Mouse (Mus musculus): ENCODE measurements around the gene Grik3. TPM values are rescaled to one million over a fixed set of nuclear protein-coding genes. Genes with fewer than 3 reads are reported as not detected.

The Grik3 gene
- total RNA-seq, 4 experiments from 2014 or later: 0.52 to 0.64 (median 0.60) TPM

- DNase-seq: no peak
Measured at GRCm38 (mm10) chr4:125651676-125652246, 161.3 kb downstream of the Grik3 start.

- no peak for DNase-seq
Measured at GRCm38 (mm10) chr4:125656031-125656430, 165.5 kb downstream of the Grik3 start.

- DNase-seq: no peak
Measured at GRCm38 (mm10) chr4:125658376-125658775, 167.9 kb downstream of the Grik3 start.

GRCm38 (mm10) chr4:125661982-125662381 lies 171.5 kb downstream of the Grik3 start:
- DNase-seq: no peak

GRCm38 (mm10) chr4:125663262-125663661 lies 172.8 kb downstream of the Grik3 start:
- DNase-seq: no peak

GRCm38 (mm10) chr4:125665955-125666354 lies 175.5 kb downstream of the Grik3 start:
- DNase-seq: no peak

GRCm38 (mm10) chr4:125682007-125682406 lies 191.5 kb downstream of the Grik3 start:
- DNase-seq: no peak

- DNase-seq: no peak
Measured at GRCm38 (mm10) chr4:125687078-125687477, 196.6 kb downstream of the Grik3 start.

- no peak for DNase-seq
Measured at GRCm38 (mm10) chr4:125695431-125695830, 204.9 kb downstream of the Grik3 start.

GRCm38 (mm10) chr4:125696182-125696939 lies 205.9 kb downstream of the Grik3 start:
- no peak for DNase-seq

GRCm38 (mm10) chr4:125697626-125698025 lies 207.1 kb downstream of the Grik3 start:
- DNase-seq: no peak

GRCm38 (mm10) chr4:125699056-125699455 lies 208.6 kb downstream of the Grik3 start:
- no peak for DNase-seq

GRCm38 (mm10) chr4:125700331-125700730 lies 209.8 kb downstream of the Grik3 start:
- DNase-seq: no peak

GRCm38 (mm10) chr4:125702607-125703309 lies 212.3 kb downstream of the Grik3 start:
- DNase-seq: peak; percentile 66

GRCm38 (mm10) chr4:125703310-125703690 lies 212.8 kb downstream of the Grik3 start:
- DNase-seq: peak; percentile 20

- DNase-seq: no peak
Measured at GRCm38 (mm10) chr4:125705746-125706145, 215.2 kb downstream of the Grik3 start.

GRCm38 (mm10) chr4:125709716-125710115 lies 219.2 kb downstream of the Grik3 start:
- DNase-seq: no peak

GRCm38 (mm10) chr4:125717881-125718280 lies 227.4 kb downstream of the Grik3 start:
- DNase-seq: no peak

- no peak for DNase-seq
Measured at GRCm38 (mm10) chr4:125718429-125719140, 228.1 kb downstream of the Grik3 start.

GRCm38 (mm10) chr4:125726241-125726640 lies 235.7 kb downstream of the Grik3 start:
- no peak for DNase-seq

- no peak for DNase-seq
Measured at GRCm38 (mm10) chr4:125727030-125727429, 236.5 kb downstream of the Grik3 start.

GRCm38 (mm10) chr4:125727626-125728025 lies 237.1 kb downstream of the Grik3 start:
- DNase-seq: no peak

All from adrenal gland, adult 8-10 months (tissue).